In the genomic region with DNA sequence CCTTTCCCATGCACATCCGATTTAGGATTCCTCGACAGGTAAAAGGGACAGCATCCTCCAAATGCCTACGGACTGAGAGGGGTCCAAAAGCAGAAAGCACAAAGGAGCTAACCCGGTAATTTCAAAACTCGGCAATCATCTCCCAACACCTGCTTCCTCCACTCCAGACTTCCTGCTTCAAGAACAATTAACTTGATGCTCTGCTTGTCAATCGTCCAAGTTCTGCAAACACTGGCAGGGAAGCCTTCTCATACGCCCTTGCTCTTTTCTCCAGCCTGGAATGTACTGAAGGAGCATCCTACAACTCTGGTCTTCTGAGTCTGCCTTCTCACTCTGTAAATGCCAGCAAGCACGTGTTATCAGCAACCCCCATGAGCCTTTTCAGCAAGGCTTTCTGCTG, we compare ENCODE assay signal across 10 mouse cellular contexts. TPM values are rescaled to one million over a fixed set of nuclear protein-coding genes. Genes with fewer than 3 reads are reported as not detected.
A peak's percentile ranks its signal among the peaks of the same experiment; 100 is the strongest.
DNase-seq lines count a peak whose midpoint lies in the region; ATAC-seq and TF ChIP-seq lines count a peak whose summit lies in the region.
"Had no signal": no experiment of that assay in that cellular context is flagged by ENCODE, and none has a peak within 500 bp of the region (broad histone marks: within the 10 kb centered on the region; RNA-seq: fewer than 3 reads in every experiment).

No protein-coding gene starts in this region.

- H3K9me3 ChIP-seq in hindbrain, embryonic 12.5 days (replicated peaks) = no peaks in the 10 kb centered on the region
- no peaks in the 10 kb centered on the region for H3K9me3 ChIP-seq in hindbrain, embryonic 11.5 days (ENCODE audit: control insufficient read depth, low read length)
- no peaks in the 10 kb centered on the region for H3K9me3 ChIP-seq in heart, embryonic 16.5 days (replicated peaks; ENCODE audit: control insufficient read depth, low read length)
- no peaks in the 10 kb centered on the region for H3K9me3 ChIP-seq in limb, embryonic 11.5 days (ENCODE audit: control insufficient read depth, low read length)
- H3K9me3 ChIP-seq: limb, embryonic 12.5 days had no signal

- WGBS in hindbrain, embryonic 12.5 days = 65% methylated on average over 8 of the region's 8 CpGs
- 70% methylated on average over 8 of the region's 8 CpGs for WGBS in hindbrain, embryonic 11.5 days
- WGBS in heart, embryonic 16.5 days = 40% methylated on average over 8 of the region's 8 CpGs
- WGBS in limb, embryonic 11.5 days = 52% methylated on average over 8 of the region's 8 CpGs

- H3K27ac ChIP-seq in hindbrain, embryonic 12.5 days = peak overlapping the region; percentile 7; the same call in 1 of the 2 replicates
- no peak overlapping the region for H3K27ac ChIP-seq in hindbrain, embryonic 11.5 days (ENCODE audit: low read depth, low read length)
- peak overlapping the region; percentile 0; the same call in 1 of the 2 replicates for H3K27ac ChIP-seq in cortical plate, adult 2 months (ENCODE audit: insufficient read depth, low read length)
- H3K27ac ChIP-seq in heart, embryonic 16.5 days (ENCODE audit: low read length) = peak overlapping the region; percentile 49
- H3K27ac ChIP-seq in limb, embryonic 11.5 days (replicated peaks; ENCODE audit: low read depth, low read length) = no peak overlapping the region
- H3K27ac ChIP-seq: limb, embryonic 12.5 days had no signal

- no peak for TF ChIP-seq POLR2A in cortical plate, adult 2 months (IDR thresholded peaks at IDR 0.05; ENCODE audit: extremely low read depth, insufficient read depth, low read length)

- H3K4me1 ChIP-seq in hindbrain, embryonic 12.5 days = peaks cover 36% of the 10 kb centered on the region
- no peaks in the 10 kb centered on the region; the same call in 1 of the 2 replicates for H3K4me1 ChIP-seq in hindbrain, embryonic 11.5 days (replicated peaks; ENCODE audit: control insufficient read depth, insufficient read depth, low read length)
- H3K4me1 ChIP-seq in cortical plate, adult 2 months (ENCODE audit: control insufficient read depth, insufficient read depth, low read length) = peaks cover 15% of the 10 kb centered on the region
- peaks cover 6% of the 10 kb centered on the region for H3K4me1 ChIP-seq in heart, embryonic 16.5 days (ENCODE audit: control insufficient read depth, insufficient read depth, low read length)
- H3K4me1 ChIP-seq in limb, embryonic 11.5 days (ENCODE audit: control insufficient read depth, insufficient read depth, low read length) = peaks cover 14% of the 10 kb centered on the region

- no peak for ATAC-seq in hindbrain, embryonic 12.5 days (ENCODE audit: low FRiP score)
- ATAC-seq in hindbrain, embryonic 11.5 days (ENCODE audit: low FRiP score) = no peak
- peak; percentile 31 for ATAC-seq in heart, embryonic 16.5 days (replicated peaks; ENCODE audit: extremely low read depth, insufficient read depth, low FRiP score)
- no peak for ATAC-seq in limb, embryonic 11.5 days (ENCODE audit: insufficient number of reproducible peaks, low FRiP score, low TSS enrichment, low read depth)
- no peak for ATAC-seq in erythroid progenitor cell, adult 5-6 weeks (replicated peaks; ENCODE audit: low FRiP score, poor library complexity, severe bottlenecking)

- peaks cover 3% of the 10 kb centered on the region; the same call in 1 of the 2 replicates for H3K27me3 ChIP-seq in hindbrain, embryonic 12.5 days
- H3K27me3 ChIP-seq in hindbrain, embryonic 11.5 days (ENCODE audit: control insufficient read depth, insufficient read depth, low read length) = no peaks in the 10 kb centered on the region
- H3K27me3 ChIP-seq in heart, embryonic 16.5 days (ENCODE audit: control insufficient read depth, insufficient read depth, low read length) = no peaks in the 10 kb centered on the region
- no peaks in the 10 kb centered on the region for H3K27me3 ChIP-seq in limb, embryonic 11.5 days (ENCODE audit: control insufficient read depth, insufficient read depth, low read length)
- H3K27me3 ChIP-seq: limb, embryonic 12.5 days had no signal

- H3K4me2 ChIP-seq in hindbrain, embryonic 12.5 days (replicated peaks) = no peak overlapping the region
- no peak overlapping the region for H3K4me2 ChIP-seq in hindbrain, embryonic 11.5 days (replicated peaks; ENCODE audit: low read depth, low read length)
- no peak overlapping the region for H3K4me2 ChIP-seq in heart, embryonic 16.5 days (ENCODE audit: low read depth, low read length)
- H3K4me2 ChIP-seq in limb, embryonic 11.5 days (ENCODE audit: low read depth, severe bottlenecking) = no peak overlapping the region
- H3K4me2 ChIP-seq: limb, embryonic 12.5 days had no signal

- no peak for TF ChIP-seq CTCF in cortical plate, adult 2 months (IDR thresholded peaks at IDR 0.05; ENCODE audit: extremely low read depth, insufficient read depth, low read length)

- H3K9ac ChIP-seq in hindbrain, embryonic 12.5 days = no peak overlapping the region
- H3K9ac ChIP-seq in hindbrain, embryonic 11.5 days (ENCODE audit: low read depth, low read length) = no peak overlapping the region
- H3K9ac ChIP-seq in heart, embryonic 16.5 days (ENCODE audit: low read length) = no peak overlapping the region
- no peak overlapping the region for H3K9ac ChIP-seq in limb, embryonic 11.5 days (ENCODE audit: low read length)
- H3K9ac ChIP-seq: limb, embryonic 12.5 days had no signal

- peaks cover 37% of the 10 kb centered on the region for H3K36me3 ChIP-seq in hindbrain, embryonic 12.5 days
- 0 out of 2 replicates have a peak, but pooled peaks cover 5% of the 10 kb centered on the region for H3K36me3 ChIP-seq in hindbrain, embryonic 11.5 days (ENCODE audit: control insufficient read depth, insufficient read depth, low read length)
- H3K36me3 ChIP-seq in heart, embryonic 16.5 days (ENCODE audit: control insufficient read depth, insufficient read depth) = peaks cover 8% of the 10 kb centered on the region
- peaks cover 3% of the 10 kb centered on the region; the same call in 1 of the 2 replicates for H3K36me3 ChIP-seq in limb, embryonic 11.5 days (ENCODE audit: control insufficient read depth, insufficient read depth, low read length)

- no peak for DNase-seq in hindbrain, embryonic 11.5 days (ENCODE audit: low spot score)
- DNase-seq in limb, embryonic 11.5 days (ENCODE audit: low spot score) = peak; percentile 30
- no peak for DNase-seq in adipocyte (ENCODE audit: low spot score)
- DNase-seq in spleen, postnatal 36 days (ENCODE audit: low spot score in 2 of 2) = no peak
- DNase-seq: gastrocnemius, postnatal 36 days had no signal

- H3K4me3 ChIP-seq in hindbrain, embryonic 12.5 days = no peak overlapping the region
- H3K4me3 ChIP-seq in hindbrain, embryonic 11.5 days (ENCODE audit: low read depth, low read length) = no peak overlapping the region
- no peak overlapping the region for H3K4me3 ChIP-seq in cortical plate, adult 2 months (ENCODE audit: insufficient read depth, low read length)
- H3K4me3 ChIP-seq in heart, embryonic 16.5 days (ENCODE audit: low read length) = no peak overlapping the region
- H3K4me3 ChIP-seq in limb, embryonic 11.5 days (ENCODE audit: low read depth, low read length) = no peak overlapping the region
- H3K4me3 ChIP-seq: limb, embryonic 12.5 days had no signal

RNA-seq across cellular contexts. Expression of gene Efnb2, which starts 37.6 kb away (rescaled TPM):
- polyA plus RNA-seq in hindbrain, embryonic 12.5 days (2016; fragmentation: Nextera tagmentation; extraction: Ambion mirVana) = 61.5 and 64.7 TPM in 2 replicates
- 36.3 and 43.6 TPM in 2 replicates for polyA plus RNA-seq in hindbrain, embryonic 11.5 days (2014; fragmentation: Nextera tagmentation; extraction: Ambion mirVana)
- polyA plus RNA-seq in cortical plate, adult 2 months (2012; rRNA removed) = 29.6 and 32.1 TPM in 2 replicates
- 8.4 and 10.5 TPM in 2 replicates for polyA plus RNA-seq in heart, embryonic 16.5 days (2015; fragmentation: Nextera tagmentation; extraction: Ambion mirVana)
- 26.3 and 31.1 TPM in 2 replicates for polyA plus RNA-seq in limb, embryonic 11.5 days (2014; fragmentation: Nextera tagmentation; extraction: Ambion mirVana)
- total RNA-seq in erythroid progenitor cell, adult 5-6 weeks (2015; ENCODE audit: low replicate concordance) = not detected in 2 replicates
- 3.2 TPM in 1 of 2 replicates, not detected in the other for total RNA-seq in erythroid progenitor cell, adult 5-6 weeks (2017; ENCODE audit: low replicate concordance)

Comparison
In these comparisons a context has a peak if more than half of its experiments do, and no peak if none do; other contexts are left out.
1. H3K27ac ChIP-seq: peak in hindbrain, embryonic 12.5 days (single experiment), cortical plate, adult 2 months (single experiment) and heart, embryonic 16.5 days (single experiment); none in hindbrain, embryonic 11.5 days (single experiment) and limb, embryonic 11.5 days (single experiment).